Mouse (Mus musculus): ENCODE data around the gene Gm5799. TPM values are rescaled to one million over a fixed set of nuclear protein-coding genes. Genes with fewer than 3 reads are reported as not detected.
A peak's percentile ranks its signal among the peaks of the same experiment; 100 is the strongest.
"Not testable (repeated sequence)": the region's sequence is repeated elsewhere in the genome, so short reads cannot be mapped to it uniquely, and the experiment has no call there.

The Gm5799 gene
- under 1 TPM in 1 of 2 experiments, not detected in 1; 0.91 TPM for total RNA-seq (2021)

DNA sequence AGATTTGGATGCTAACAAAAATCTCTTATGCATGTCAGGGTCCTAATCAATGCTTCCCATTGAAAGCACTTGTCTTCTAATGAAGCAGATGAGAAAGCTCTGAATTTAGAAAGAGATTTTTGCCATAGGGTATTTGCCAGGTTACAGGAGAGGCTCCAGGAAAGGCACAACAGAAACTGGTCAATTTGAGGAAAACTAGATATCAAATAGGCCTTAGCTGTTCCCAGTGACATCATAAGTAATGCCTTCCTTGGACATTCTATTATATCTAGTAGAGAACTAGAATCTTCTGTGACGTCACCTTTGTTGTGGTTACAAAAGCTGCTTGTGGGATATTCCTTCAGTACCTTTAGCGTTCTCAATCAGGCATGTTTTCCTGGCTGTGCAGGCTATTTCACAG, at the start of gene Gm5799:
Gene Gm5799, plus strand, starts transcription at position 301 of the 400 bp plus-strand sequence.
- intact Hi-C loops (cut with DNase I); DNase-seq (ENCODE audit: low spot score in 2 of 2): not testable (repeated sequence)

DNA sequence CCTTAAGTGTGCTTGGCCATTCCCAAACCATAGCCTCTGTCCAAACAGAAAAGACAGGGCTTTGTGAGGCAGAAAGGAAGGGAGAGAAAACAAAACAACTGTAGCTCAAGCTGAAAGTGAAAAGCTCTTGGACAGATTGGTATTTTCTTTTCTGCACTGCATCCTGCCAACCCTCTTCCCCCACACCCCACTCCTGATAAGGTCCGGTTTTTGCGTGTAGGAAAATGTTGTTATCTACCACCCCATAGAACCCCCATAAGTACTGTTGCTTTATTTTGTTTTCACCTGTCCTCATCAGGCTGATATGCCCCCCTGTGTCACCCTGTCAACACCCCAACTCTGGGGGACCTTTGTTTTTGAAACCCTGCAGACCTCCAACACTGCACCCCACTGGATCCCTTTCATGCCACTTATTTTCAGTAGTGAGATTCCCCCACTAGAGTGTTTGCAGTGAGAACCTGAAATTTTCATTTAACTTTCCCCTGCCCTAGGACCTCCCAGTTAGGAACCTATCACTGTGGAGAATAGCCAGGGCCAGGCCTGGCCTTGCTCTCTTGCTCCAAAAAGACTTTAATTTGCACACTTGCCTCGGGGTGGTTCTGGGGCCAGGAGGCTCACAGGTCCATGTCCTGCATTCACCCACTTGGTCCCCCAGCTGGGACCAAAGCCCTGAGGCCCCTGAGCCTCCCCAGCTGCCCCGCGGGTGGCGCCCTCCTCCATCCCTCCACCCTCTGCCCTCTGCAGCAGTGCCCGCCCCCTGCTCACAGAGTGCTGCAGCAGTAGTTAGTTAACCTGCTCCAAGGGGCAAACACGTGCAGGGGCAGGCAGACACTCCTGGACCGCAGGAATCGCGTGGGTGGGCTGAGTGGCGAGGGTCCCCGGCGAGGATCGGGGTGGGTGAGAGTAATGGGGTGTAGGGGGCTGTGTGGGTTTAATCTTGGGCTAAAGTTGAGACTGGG, 12.0 kb upstream of the Gm5799 start:
- DNase-seq (ENCODE audit: low spot score in 2 of 2); intact Hi-C loops (cut with DNase I): not testable (repeated sequence)

DNA sequence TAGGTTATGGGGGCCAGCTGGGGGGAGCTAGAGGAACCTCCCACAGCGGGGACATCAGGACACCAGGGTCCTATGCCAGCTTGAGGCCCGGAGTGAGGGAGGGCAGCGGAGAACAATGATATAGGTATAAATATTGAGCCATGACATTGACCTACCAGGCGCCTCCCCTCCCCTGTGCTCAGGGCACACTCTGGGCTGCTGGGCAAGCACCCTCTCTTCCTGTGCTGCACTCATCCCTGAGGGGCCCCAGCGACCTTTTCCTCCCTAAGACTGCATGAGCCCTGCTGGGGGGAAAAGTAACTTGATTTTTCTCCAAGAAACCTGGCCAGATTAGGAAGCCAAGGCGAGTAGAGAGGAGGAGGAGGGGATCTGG, 11.4 kb upstream of the Gm5799 start:
- intact Hi-C loops (cut with DNase I): not testable (repeated sequence)

DNA sequence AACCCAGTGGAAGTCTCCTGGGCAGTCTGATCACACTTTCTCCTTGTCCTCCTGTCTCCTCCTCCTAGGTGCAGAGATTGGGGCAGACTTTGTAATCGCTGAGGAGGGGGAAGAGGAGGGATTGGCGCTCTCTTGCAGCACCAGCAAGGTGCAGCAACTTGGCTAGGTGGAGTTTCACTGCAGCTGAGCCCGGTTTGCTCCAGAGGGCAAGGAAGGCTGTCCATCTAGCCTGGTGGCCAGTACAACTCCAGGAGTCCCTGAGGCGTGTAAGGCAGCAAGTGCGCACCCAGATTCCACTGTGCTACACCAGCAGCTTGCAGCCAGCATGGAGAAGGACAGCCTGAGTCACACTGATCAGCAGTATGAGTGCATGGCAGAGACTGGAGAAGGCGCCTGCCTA, 11.0 kb upstream of the Gm5799 start:
- intact Hi-C loops (cut with DNase I): not testable (repeated sequence)
- peak in 1 of 2 experiments; percentile 29 for DNase-seq (ENCODE audit: low spot score in 2 of 2)

More for the DNA sequence above, 11.4 kb upstream of the Gm5799 start:
- DNase-seq (ENCODE audit: low spot score in 2 of 2): not testable (repeated sequence)

DNA sequence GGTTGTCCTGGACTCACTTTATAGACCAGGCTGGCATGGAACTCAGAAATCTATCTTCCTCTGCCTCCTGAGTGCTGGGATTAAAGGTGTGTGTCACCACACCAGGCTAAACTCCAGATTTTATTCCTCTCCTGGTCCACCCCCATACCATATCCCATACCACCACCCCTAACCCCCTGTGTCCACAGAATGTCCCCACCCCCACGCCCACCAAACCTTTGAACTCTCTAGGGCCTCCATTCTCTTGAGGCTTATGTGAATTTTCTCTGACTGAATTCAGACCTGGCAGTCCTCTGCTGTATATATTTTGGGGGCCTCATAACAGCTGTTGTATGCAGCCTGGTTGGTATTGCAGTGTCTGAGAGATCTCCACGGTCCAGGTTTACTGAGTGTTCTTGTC, 5.2 kb upstream of the Gm5799 start:
- intact Hi-C loops (cut with DNase I); DNase-seq (ENCODE audit: low spot score in 2 of 2): not testable (repeated sequence)

DNA sequence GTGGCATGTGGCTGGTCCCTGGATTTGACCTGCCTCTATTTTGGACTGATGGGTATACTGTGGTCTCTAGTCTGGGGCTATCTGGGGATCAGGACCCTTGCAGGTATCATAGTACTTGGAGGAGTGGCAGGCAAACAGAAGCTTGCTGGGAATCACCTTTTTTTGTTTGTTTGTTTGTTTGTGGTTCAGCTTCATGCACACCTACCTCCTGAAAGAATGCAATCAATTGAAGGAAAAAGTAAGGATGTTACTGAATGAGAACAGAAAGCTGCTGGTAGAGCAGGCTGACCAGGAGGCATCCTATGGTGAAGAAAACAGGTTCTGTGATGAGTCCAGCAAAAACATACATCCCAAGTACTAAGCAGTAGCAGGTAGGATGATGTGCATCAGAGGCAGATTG, 2.9 kb downstream of the Gm5799 start:
- DNase-seq (ENCODE audit: low spot score in 2 of 2); intact Hi-C loops (cut with DNase I): not testable (repeated sequence)

DNA sequence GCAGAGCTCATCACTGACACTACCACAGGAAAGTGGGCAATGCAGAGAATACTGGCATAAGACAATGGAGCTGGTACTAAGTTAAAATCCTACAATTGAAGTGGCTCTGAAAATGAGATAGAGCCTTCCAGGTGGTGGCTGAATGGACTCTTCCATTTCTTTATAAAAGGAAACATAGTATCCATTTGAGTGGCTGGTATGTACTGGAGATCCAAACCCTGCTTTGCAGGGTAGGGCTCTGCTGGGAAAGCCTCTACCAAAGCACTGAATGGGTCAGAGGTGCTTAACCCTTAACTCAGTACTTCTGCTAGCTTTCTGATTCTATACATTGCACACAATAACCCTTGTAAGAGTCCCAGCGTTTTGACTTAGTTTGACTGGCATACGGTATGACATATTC, 8.9 kb downstream of the Gm5799 start:
- intact Hi-C loops (cut with DNase I): loop anchor here (10.0 kb wide), 1 partner anchor 277 kb away; the partner anchor contains the start of gene Gm9732

DNA sequence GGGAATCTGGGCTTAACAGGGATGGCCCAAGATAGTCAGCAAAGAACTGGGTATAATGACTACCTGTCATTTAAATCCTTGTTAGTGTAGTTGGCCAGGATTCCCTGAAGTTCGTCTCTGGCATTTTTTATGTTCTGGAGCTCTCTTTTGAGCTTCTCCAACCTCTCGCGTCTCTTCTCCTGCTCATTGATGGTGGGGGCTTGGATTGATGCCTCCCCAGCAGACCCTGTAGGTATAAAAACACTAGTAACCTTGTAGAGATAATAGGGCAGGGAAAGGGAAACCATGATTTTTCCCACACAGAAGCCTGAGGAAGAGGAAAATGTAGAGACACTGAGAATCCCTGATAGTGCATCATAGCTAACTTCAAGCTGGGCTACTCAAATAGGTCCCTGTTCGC, 34.6 kb downstream of the Gm5799 start:
- intact Hi-C loops (cut with DNase I); DNase-seq (ENCODE audit: low spot score in 2 of 2): not testable (repeated sequence)

More for the DNA sequence above, 8.9 kb downstream of the Gm5799 start:
- not testable (repeated sequence) for DNase-seq (ENCODE audit: low spot score in 2 of 2)

DNA sequence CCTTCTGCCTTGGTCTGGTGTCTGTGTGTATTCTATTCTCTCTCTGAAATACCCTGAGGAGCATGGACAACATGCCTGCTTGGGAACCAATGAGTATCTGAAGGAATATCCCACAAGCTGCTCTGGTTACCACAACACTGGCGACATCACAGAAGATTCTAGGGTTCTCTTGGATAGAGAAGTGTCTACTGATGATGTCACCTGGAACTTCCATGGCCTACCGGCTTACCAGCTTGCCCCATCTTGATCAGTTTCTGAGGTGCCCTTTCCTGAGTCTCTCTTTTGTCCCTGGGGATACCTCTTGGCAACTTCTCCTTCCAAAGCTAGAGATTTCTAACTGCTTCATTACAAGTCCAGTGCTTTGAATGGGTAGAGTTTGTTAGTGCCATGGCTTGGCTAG, 35.7 kb downstream of the Gm5799 start, which contains the start of gene Gm17654:
Gene Gm17654, minus strand, starts transcription at position 101 of the 400 bp plus-strand sequence.
- DNase-seq (ENCODE audit: low spot score in 2 of 2); intact Hi-C loops (cut with DNase I): not testable (repeated sequence)

Other genes with a start within 250 kb of the Gm5799 start
- gene Gm8127, start 249.7 kb upstream of the Gm5799 start, total RNA-seq (2021): not detected
- gene 1700001F09Rik, start 195.8 kb upstream of the Gm5799 start, total RNA-seq (2021): not detected
- not detected for gene Gm8138, start 127.2 kb upstream of the Gm5799 start, total RNA-seq (2021)
- not detected for gene Gm17654, start 35.6 kb downstream of the Gm5799 start, total RNA-seq (2021)
- not detected for gene Gm10375, start 64.4 kb downstream of the Gm5799 start, total RNA-seq (2021)
- gene Gm8165, start 133.6 kb downstream of the Gm5799 start, total RNA-seq (2021): not detected
- gene Gm7324, start 154.3 kb downstream of the Gm5799 start, total RNA-seq (2021): 1 to 10 TPM; 1.4 to 1.6 TPM
- not detected for gene Gm16506, start 183.9 kb downstream of the Gm5799 start, total RNA-seq (2021)
- gene Gm6526, start 204.3 kb downstream of the Gm5799 start, total RNA-seq (2021): not detected
- gene Gm8180, start 241.2 kb downstream of the Gm5799 start, total RNA-seq (2021): not detected

Measured in left cerebral cortex, postnatal 36 days (tissue).